Mouse (Mus musculus) kidney, adult 18-20 months (tissue): ENCODE measurements around the gene Olfr402.
"Not testable (repeated sequence)": the region's sequence is repeated elsewhere in the genome, so short reads cannot be mapped to it uniquely, and the experiment has no call there.

ENCODE experiments used
- DNase-seq: peaks from one replicate; pipeline ENCODE4 v3.0.0; 2021

Olfr402 gene

DNA sequence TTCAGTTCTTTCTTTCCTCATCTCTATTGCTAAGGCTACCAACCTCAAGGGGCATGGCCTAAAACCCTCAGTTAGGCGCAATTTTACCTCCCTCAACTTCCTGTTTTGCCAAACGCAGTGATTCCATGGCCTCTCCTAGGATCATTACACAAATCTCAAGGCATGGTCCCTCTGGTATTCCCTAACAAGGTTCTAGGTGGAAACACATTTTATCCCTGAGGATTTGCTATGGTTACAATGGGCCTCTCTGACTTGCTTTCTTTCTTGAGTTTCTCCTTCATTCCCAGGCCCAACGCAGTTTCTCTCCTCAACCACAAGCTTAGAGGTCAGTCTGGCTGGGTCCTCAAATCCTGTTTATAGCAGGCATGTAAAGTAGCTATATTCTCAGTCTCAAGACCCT is at the start of gene Olfr402:
Gene Olfr402, plus strand, starts transcription at position 301 of the 400 bp plus-strand sequence.
- no peak for DNase-seq

DNA sequence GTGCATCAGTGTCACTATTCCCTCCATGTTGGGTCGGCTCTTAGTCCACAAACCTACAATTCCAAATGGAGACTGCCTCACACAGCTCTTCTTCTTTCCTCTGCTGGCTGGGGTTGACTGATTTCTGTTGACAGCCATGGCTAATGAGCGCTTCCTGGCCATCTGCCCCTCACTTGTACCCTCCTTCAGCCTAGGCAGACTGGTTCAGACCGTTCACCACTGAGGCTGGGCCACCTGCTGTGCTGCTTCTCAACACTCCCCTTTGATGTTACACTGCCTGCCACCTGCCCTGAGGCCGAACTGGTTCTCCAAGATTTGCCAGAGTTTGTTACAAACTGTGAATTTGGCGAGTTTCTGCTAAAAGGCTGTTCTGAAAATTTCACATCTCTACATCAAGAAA is 48.3 kb upstream of the Olfr402 start:
- DNase-seq: no peak

DNA sequence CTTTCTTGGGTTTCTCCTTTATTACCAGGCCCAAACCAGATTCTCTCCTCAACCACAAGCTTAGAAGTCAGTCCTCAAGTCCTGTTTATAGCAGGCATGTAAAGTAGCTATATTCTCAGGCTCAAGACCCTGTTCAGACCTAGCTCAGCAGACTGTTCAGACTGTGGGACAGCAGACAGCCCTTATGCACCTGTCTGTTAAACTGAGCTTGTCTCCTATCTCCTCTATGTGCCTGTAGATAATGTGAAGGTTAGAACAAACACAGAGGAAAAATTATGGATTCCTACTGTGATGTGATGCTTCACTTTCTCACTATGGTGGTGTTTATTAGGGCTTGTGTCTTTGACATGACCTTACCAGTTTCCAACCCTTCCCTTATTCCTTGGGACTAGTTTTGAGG is 39.9 kb upstream of the Olfr402 start, which contains the start of gene Olfr401:
Gene Olfr401, plus strand, starts transcription at position 301 of the 400 bp plus-strand sequence.
- DNase-seq: no peak

DNA sequence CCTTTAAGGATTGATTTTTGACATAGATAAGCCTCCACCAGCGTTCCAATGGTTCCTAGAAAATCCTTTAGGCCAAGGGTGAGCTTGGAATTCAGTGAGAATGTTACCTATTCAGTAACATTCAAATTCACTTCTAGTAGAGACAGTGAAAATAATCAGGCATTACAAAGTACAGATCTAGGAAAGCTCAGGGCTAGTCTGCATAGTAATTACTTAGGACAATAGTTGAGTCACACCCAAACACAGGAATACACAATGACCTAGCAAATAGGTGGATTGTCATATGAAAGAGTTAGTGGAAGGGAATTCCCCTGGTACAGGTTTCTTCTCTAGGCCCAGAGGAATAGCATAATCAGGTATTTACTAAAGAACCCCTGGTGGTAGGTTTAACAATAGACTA is 13.3 kb upstream of the Olfr402 start:
- DNase-seq: not testable (repeated sequence)

DNA sequence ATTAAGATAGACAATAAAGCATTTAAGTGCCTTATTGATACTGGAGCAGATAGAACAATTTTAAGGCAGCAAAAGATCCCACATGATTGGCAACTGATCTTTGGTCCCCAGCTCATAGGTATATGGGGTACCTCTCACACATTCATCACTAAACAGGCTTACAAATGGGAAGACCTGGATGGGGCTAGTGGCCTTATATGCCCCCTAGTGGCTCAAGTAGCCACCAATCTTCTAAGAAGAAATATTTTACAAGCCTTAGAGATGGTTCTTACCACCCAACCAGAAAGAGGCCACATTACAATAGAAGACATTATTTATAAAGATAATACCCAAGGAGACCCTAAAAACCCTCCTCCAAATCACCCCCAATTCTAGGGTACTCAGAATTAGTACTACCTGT is 7.5 kb upstream of the Olfr402 start:
- DNase-seq: no peak

DNA sequence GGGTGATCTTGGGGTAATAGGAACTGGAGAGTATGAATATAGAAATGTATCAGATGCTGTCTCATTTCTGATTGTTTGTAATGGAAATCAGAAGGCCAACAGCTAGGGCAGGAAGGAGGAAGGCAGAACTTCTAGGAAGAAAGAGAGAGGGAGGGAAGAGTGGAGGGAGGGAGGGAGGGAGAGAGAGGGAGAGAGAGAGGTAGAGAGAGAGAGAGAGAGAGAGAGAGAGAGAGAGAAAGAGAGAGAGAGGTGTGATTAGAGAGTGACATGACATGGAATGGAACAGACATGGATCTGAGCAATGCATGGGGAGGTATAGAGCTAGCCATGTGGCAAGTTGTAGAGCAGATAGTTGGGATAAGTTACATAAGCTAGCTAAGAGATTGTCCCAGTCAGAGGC is 15.4 kb downstream of the Olfr402 start:
- DNase-seq: no peak

DNA sequence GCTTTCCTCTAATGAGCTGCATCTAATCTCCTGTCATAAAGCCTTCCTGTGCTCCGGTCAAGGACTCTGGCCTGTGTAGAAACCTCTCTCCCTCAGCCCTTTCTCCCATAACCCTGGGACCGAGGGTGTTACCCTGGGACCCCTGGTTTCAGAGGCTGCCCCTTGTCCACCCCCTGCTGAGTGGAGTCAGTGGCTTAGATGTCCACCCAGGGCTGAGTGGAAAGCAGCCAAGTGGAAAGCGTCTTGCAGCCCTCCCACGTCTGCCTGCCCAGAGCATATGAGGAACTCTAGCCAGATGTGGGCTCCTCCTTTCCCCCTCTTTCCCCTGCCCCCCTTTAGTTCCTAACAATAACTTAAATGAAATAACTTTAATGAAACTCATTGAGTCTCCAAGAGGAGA is 29.8 kb downstream of the Olfr402 start:
- no peak for DNase-seq

DNA sequence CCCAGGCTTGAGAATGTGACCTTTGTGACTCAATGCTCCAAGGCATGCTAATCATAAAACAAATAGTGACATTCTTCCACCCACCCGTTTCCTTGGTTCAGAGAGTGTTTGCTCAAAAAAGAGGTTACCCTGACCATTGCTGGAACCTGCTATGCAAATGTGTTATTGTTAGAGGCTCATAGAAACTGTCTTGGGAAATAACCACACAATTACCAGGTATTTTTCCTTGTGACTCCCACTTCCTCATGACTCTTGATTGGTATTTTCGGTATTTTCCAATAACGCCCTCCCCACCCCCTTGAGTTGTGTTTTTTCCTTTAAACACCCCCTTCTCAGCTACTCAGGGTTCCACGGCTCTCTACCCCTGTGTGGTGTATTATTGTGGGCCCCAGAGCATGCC is 30.4 kb downstream of the Olfr402 start:
- DNase-seq: no peak

DNA sequence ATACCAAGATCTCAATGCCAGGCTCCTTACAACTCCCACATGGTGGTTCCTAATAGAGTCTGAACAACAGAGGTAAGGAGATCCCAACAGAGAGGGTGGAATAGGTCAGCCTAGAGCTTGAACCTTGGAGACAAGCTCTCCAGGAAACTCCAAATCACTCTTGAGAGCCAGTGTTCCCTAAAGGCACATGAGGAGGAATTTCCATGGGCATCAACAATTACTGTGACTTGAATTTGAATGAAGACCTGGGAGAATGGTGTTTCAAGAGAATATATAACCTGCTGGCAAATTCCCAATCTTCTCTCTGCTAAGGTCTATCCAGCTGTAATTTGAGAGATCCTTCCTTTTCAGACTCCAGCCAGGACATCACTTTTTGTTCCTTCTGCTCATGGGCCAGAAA is 32.6 kb downstream of the Olfr402 start, which contains the start of gene Olfr403:
Gene Olfr403, plus strand, starts transcription at position 301 of the 400 bp plus-strand sequence.
- DNase-seq: no peak
